Mouse (Mus musculus): ENCODE measurements around the gene Ptprm. TPM values are rescaled to one million over a fixed set of nuclear protein-coding genes. Genes with fewer than 3 reads are reported as not detected.

Gene Ptprm
- total and polyA plus RNA-seq, 3 experiments = not detected

DNA sequence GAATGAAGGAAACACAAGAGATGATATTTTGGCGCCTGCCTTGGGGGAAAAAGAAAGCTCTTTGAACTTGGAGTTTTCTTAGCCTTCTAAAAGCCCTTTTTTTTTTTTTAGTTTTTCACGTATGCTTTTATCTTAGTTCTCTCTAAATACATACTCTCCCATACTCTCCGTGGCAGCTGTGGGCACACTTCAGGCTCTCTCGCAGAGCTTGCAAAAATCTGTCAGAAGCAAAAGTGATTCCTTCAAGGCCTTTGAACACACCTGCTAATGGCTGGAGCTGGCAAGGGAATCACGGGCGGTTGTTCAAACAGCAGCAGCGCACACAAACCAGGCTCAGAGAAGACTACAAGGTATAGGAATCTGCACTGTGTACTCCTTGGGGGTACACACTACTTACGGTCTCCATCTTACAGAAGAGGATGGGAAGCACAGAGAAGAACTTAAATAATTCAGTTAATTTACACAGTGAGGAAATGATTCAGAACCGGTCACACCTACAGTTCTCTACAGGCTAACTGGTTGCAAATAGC is 55.9 kb downstream of the Ptprm start:
- H3K36me3 ChIP-seq (ENCODE audit: control insufficient read depth in 1 of 2, insufficient read depth in 2 of 2, low read length in 2 of 2) = no peaks in the 10 kb centered on the region
- no peaks in the 10 kb centered on the region for H3K9me3 ChIP-seq (replicated peaks; ENCODE audit: insufficient read depth, low read length)
- no peak overlapping the region for H3K4me3 ChIP-seq (ENCODE audit: control insufficient read depth in 1 of 2, insufficient read depth in 1 of 2, low read depth in 2 of 2, low read length in 2 of 2)
- no peak overlapping the region for H3K27ac ChIP-seq (ENCODE audit: control insufficient read depth, low read depth, low read length)
- TF ChIP-seq EP300 (IDR thresholded peaks at IDR 0.05; ENCODE audit: low read depth in 1 of 2, low read length in 2 of 2) = no peak
- TF ChIP-seq MXI1 (IDR thresholded peaks at IDR 0.05; ENCODE audit: low read depth, low read length) = no peak
- no peak for TF ChIP-seq MAZ (IDR thresholded peaks at IDR 0.05; ENCODE audit: low read depth, low read length)
- no peak for TF ChIP-seq MEF2A (IDR thresholded peaks at IDR 0.05; ENCODE audit: extremely low read depth, insufficient replicate concordance, low read depth, low read length, poor library complexity, severe bottlenecking)
- TF ChIP-seq TAL1 (IDR thresholded peaks at IDR 0.05; ENCODE audit: low read length) = no peak
- TF ChIP-seq GATA1 (IDR thresholded peaks at IDR 0.05; ENCODE audit: low read depth, low read length) = no peak
- no peak for TF ChIP-seq MYC (IDR thresholded peaks at IDR 0.05; ENCODE audit: low read depth, low read length)
- no peak for TF ChIP-seq MAX (IDR thresholded peaks at IDR 0.05; ENCODE audit: low read length)
- TF ChIP-seq TBP (IDR thresholded peaks at IDR 0.05; ENCODE audit: low read depth, low read length) = no peak
- TF ChIP-seq ZKSCAN1 (IDR thresholded peaks at IDR 0.05; ENCODE audit: low read depth, low read length) = no peak
- TF ChIP-seq POLR2AphosphoS5 (IDR thresholded peaks at IDR 0.05; ENCODE audit: borderline replicate concordance, low read depth, low read length) = no peak
- TF ChIP-seq SIN3A (IDR thresholded peaks at IDR 0.05; ENCODE audit: low read length) = no peak
- no peak for TF ChIP-seq USF1 (IDR thresholded peaks at IDR 0.05; ENCODE audit: low read depth, low read length)
- no peaks in the 10 kb centered on the region for H3K27me3 ChIP-seq (ENCODE audit: control insufficient read depth in 1 of 2, insufficient read depth in 2 of 2, low read length in 2 of 2)
- H3K79me2 ChIP-seq (ENCODE audit: control insufficient read depth, insufficient read depth, low read length, poor library complexity) = no peaks in the 10 kb centered on the region
- no peak overlapping the region for H3K9ac ChIP-seq (ENCODE audit: control insufficient read depth, low read depth, low read length, poor library complexity, severe bottlenecking)
- no peaks in the 10 kb centered on the region for H3K4me1 ChIP-seq (ENCODE audit: control insufficient read depth in 1 of 2, insufficient read depth in 2 of 2, low read length in 2 of 2)
- DNase-seq (ENCODE audit: low read depth, low spot score) = no peak

DNA sequence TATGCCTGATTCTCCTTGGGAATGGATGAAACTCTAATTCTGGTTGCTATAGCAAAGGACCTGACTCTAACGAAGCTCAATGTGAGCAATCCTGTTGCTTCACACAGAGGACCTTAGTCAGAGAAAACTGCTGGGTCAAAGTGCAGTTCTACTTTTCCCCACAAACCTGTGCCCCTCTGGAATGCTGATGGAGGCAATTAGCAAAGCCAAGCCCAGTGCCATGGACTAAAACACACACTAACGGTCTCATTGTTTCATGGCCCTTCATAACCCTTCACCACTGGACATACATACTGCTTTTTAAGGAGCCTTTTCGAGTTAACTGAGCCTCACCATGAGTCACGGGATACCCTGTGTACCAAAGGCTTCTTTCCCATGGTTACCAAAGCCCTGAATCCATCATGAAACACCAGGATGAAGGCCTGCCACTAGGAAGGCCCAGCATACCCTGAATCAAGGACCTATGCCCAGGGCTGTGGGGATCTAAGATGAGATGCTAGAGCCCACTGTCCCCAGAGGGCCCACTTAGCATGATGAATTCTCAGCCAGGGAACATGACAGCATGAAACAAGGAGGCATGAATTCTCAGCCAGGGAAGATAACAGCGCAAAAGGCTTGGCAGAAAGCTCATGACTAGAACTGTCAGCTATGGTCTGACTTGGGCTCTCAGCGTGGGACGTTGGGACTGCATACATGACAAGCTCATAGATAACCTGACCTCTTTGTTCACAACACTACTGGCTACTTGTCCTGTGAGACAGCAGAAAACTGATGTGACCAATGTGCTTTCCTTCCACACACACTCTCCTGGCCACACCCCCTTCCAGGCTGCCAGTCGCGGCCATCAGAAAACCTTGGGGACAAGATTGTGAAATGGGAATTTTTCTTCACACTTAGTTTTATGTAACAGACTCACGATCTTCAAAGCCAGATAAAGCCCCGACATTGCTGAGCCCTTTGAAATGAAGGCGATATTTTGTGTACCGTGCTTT is 57.4 kb downstream of the Ptprm start:
- Histone ChIP-seq H3K9me3 (replicated peaks; ENCODE audit: insufficient read depth, low read length) (no peaks in the 10 kb centered on the region), H3K4me1 (ENCODE audit: control insufficient read depth in 1 of 2, insufficient read depth in 2 of 2, low read length in 2 of 2) (no peaks in the 10 kb centered on the region)

More for the DNA sequence above, 57.4 kb downstream of the Ptprm start:
- H3K79me2 ChIP-seq (ENCODE audit: control insufficient read depth, insufficient read depth, low read length, poor library complexity) = no peaks in the 10 kb centered on the region
- no peak overlapping the region for H3K9ac ChIP-seq (ENCODE audit: control insufficient read depth, low read depth, low read length, poor library complexity, severe bottlenecking)
- no peaks in the 10 kb centered on the region for H3K36me3 ChIP-seq (ENCODE audit: control insufficient read depth in 1 of 2, insufficient read depth in 2 of 2, low read length in 2 of 2)
- no peak overlapping the region for H3K27ac ChIP-seq (ENCODE audit: control insufficient read depth, low read depth, low read length)
- no peaks in the 10 kb centered on the region for H3K27me3 ChIP-seq (ENCODE audit: control insufficient read depth in 1 of 2, insufficient read depth in 2 of 2, low read length in 2 of 2)
- no peak for DNase-seq (ENCODE audit: low read depth, low spot score)
- no peak overlapping the region for H3K4me3 ChIP-seq (ENCODE audit: control insufficient read depth in 1 of 2, insufficient read depth in 1 of 2, low read depth in 2 of 2, low read length in 2 of 2)
- no peak for TF ChIP-seq MAFK (IDR thresholded peaks at IDR 0.05; ENCODE audit: borderline replicate concordance, low read depth, low read length)
- TF ChIP-seq SIN3A (IDR thresholded peaks at IDR 0.05; ENCODE audit: low read length) = no peak
- TF ChIP-seq TCF12 (IDR thresholded peaks at IDR 0.05; ENCODE audit: low read depth, low read length) = no peak
- no peak for TF ChIP-seq POLR2AphosphoS2 (IDR thresholded peaks at IDR 0.05; ENCODE audit: low read length)
- TF ChIP-seq ZC3H11A (IDR thresholded peaks at IDR 0.05; ENCODE audit: low read depth, low read length) = no peak
- no peak for TF ChIP-seq USF2 (IDR thresholded peaks at IDR 0.05; ENCODE audit: borderline replicate concordance in 1 of 2, insufficient read depth in 1 of 2, low read depth in 1 of 2, low read length in 2 of 2)
